In genomic region chr7:43771916-43772315, GRCm38 (mm10) we compare ENCODE assay signal across 22 mouse cellular contexts. TPM values are rescaled to one million over a fixed set of nuclear protein-coding genes. Genes with fewer than 3 reads are reported as not detected.
"Had no signal": no experiment of that assay in that cellular context is flagged by ENCODE, and none has a peak within 500 bp of the region (broad histone marks: within the 10 kb centered on the region; RNA-seq: fewer than 3 reads in every experiment).

No protein-coding gene starts in this region.

- ATAC-seq: hindbrain, postnatal 0 days; intestine, embryonic 16.5 days; midbrain, embryonic 13.5 days had no signal

- H3K27ac ChIP-seq: hindbrain, postnatal 0 days; limb, embryonic 13.5 days; liver, embryonic 14.5 days; midbrain, embryonic 13.5 days; neural tube, embryonic 13.5 days; stomach, embryonic 15.5 days had no signal

- DNase-seq: kidney, adult 8-10 months; kidney, postnatal 25 days; layer of hippocampus, adult 9-11 months; layer of hippocampus, postnatal 36 days; lung, adult 18-20 months; right cerebral cortex, postnatal 25 days; spleen, adult 18-20 months; thymus, adult 2 months; thymus, postnatal 36 days had no signal

- H3K4me2 ChIP-seq: limb, embryonic 13.5 days; midbrain, embryonic 13.5 days; neural tube, embryonic 13.5 days; stomach, embryonic 15.5 days had no signal

- H3K4me3 ChIP-seq: limb, embryonic 13.5 days; midbrain, embryonic 13.5 days; neural tube, embryonic 13.5 days; stomach, embryonic 15.5 days had no signal

- H3K9ac ChIP-seq: limb, embryonic 13.5 days; liver, embryonic 14.5 days; midbrain, embryonic 13.5 days; neural tube, embryonic 13.5 days; stomach, embryonic 15.5 days had no signal

- H3K9me3 ChIP-seq: limb, embryonic 13.5 days; midbrain, embryonic 13.5 days; neural tube, embryonic 13.5 days; stomach, embryonic 15.5 days had no signal

- H3K36me3 ChIP-seq: limb, embryonic 13.5 days; midbrain, embryonic 13.5 days; neural tube, embryonic 13.5 days; stomach, embryonic 15.5 days had no signal

- H3K27me3 ChIP-seq: limb, embryonic 13.5 days; midbrain, embryonic 13.5 days; neural tube, embryonic 13.5 days; stomach, embryonic 15.5 days had no signal

- H3K4me1 ChIP-seq: limb, embryonic 13.5 days; neural tube, embryonic 13.5 days; stomach, embryonic 15.5 days had no signal

RNA-seq across cellular contexts. Expression of gene Klk11, which starts 2.5 kb away (rescaled TPM):
- total RNA-seq: hindbrain, postnatal 0 days; layer of hippocampus, adult 18-20 months; layer of hippocampus, postnatal 36 days; left cerebral cortex, postnatal 36 days; liver, adult 2 months; megakaryocyte-erythroid progenitor cell, adult 5-6 weeks had no signal
- polyA plus RNA-seq: hindbrain, postnatal 0 days; kidney, embryonic 16.5 days; liver, adult 2 months; liver, embryonic 14.5 days; midbrain, embryonic 13.5 days; neural tube, embryonic 13.5 days had no signal

RNA-seq across cellular contexts. Expression of gene Klk12, which starts 3.2 kb away (rescaled TPM):
- total RNA-seq: hindbrain, postnatal 0 days; layer of hippocampus, adult 18-20 months; layer of hippocampus, postnatal 36 days; left cerebral cortex, postnatal 36 days; liver, adult 2 months; megakaryocyte-erythroid progenitor cell, adult 5-6 weeks had no signal
- polyA plus RNA-seq: hindbrain, postnatal 0 days; intestine, embryonic 16.5 days; kidney, embryonic 16.5 days; limb, embryonic 13.5 days; liver, adult 2 months; liver, embryonic 14.5 days; lung, embryonic 16.5 days; midbrain, embryonic 13.5 days; neural tube, embryonic 13.5 days had no signal

RNA-seq across cellular contexts. Expression of gene Klk10, which starts 8.9 kb away (rescaled TPM):
- total RNA-seq: hindbrain, postnatal 0 days; left cerebral cortex, postnatal 36 days; liver, adult 2 months; megakaryocyte-erythroid progenitor cell, adult 5-6 weeks had no signal
- polyA plus RNA-seq: liver, adult 2 months; midbrain, embryonic 13.5 days; neural tube, embryonic 13.5 days had no signal

RNA-seq across cellular contexts. Expression of gene Klk9, which starts 19.8 kb away (rescaled TPM):
- total RNA-seq: hindbrain, postnatal 0 days; layer of hippocampus, adult 18-20 months; layer of hippocampus, postnatal 36 days; left cerebral cortex, postnatal 36 days; liver, adult 2 months; megakaryocyte-erythroid progenitor cell, adult 5-6 weeks had no signal
- polyA plus RNA-seq: hindbrain, postnatal 0 days; intestine, embryonic 16.5 days; kidney, embryonic 16.5 days; liver, adult 2 months; liver, embryonic 14.5 days; neural tube, embryonic 13.5 days had no signal
